Comparison of ENCODE assay signal across 21 mouse cellular contexts in genomic region chr6:12145216-12145615, GRCm38 (mm10).
DNase-seq lines count a peak whose midpoint lies in the region; ATAC-seq and TF ChIP-seq lines count a peak whose summit lies in the region.
"Had no signal": no experiment of that assay in that cellular context is flagged by ENCODE, and none has a peak within 500 bp of the region (broad histone marks: within the 10 kb centered on the region; RNA-seq: fewer than 3 reads in every experiment).

No protein-coding gene starts in this region.

- no peak for DNase-seq in forebrain, embryonic 10.5 days (ENCODE audit: extremely low spot score, low spot score)
- DNase-seq in layer of hippocampus, adult 8-10 months (ENCODE audit: low spot score in 2 of 2), result peak; percentile 5 to 7
- no peak for DNase-seq in layer of hippocampus, adult 9-10 months (ENCODE audit: low spot score)
- peak; percentile 68 for DNase-seq in brain, embryonic 14.5 days (ENCODE audit: low read depth)
- no peak for DNase-seq in right cerebral cortex, postnatal 4 days
- no peak for DNase-seq in heart, adult 2 months
- DNase-seq: adrenal gland, postnatal 10 days; B cell, adult 2 months; cerebellum, adult 2 months; cerebellum, postnatal 10 days; gastrocnemius, postnatal 10 days; kidney, adult 2 months had no signal

- no peaks in the 10 kb centered on the region for H3K9me3 ChIP-seq in forebrain, embryonic 13.5 days (replicated peaks)
- H3K9me3 ChIP-seq in forebrain, embryonic 10.5 days, result no peaks in the 10 kb centered on the region
- H3K9me3 ChIP-seq: embryonic facial prominence, embryonic 15.5 days; G1E; heart, embryonic 12.5 days; hindbrain, embryonic 10.5 days had no signal

- WGBS in forebrain, embryonic 13.5 days, result 23% methylated on average over 3 of the region's 3 CpGs
- WGBS in forebrain, embryonic 10.5 days, result 75% methylated on average over 3 of the region's 3 CpGs
- 61% methylated on average over 3 of the region's 3 CpGs for WGBS in heart, adult 2 months

- intact Hi-C loops in heart, adult 2 months (cut with DNase I), result no loop called here

- no peaks in the 10 kb centered on the region for H3K4me1 ChIP-seq in forebrain, embryonic 13.5 days
- H3K4me1 ChIP-seq in forebrain, embryonic 10.5 days, result no peaks in the 10 kb centered on the region
- H3K4me1 ChIP-seq in heart, adult 2 months (ENCODE audit: control insufficient read depth, insufficient read depth, low read length), result no peaks in the 10 kb centered on the region
- H3K4me1 ChIP-seq: embryonic facial prominence, embryonic 15.5 days; heart, embryonic 12.5 days; hindbrain, embryonic 10.5 days had no signal

- H3K27me3 ChIP-seq in forebrain, embryonic 13.5 days, result no peaks in the 10 kb centered on the region
- no peaks in the 10 kb centered on the region for H3K27me3 ChIP-seq in forebrain, embryonic 10.5 days (ENCODE audit: poor library complexity, severe bottlenecking)
- no peaks in the 10 kb centered on the region for H3K27me3 ChIP-seq in heart, adult 2 months (ENCODE audit: control insufficient read depth, insufficient read depth, low read length)
- H3K27me3 ChIP-seq: embryonic facial prominence, embryonic 15.5 days; heart, embryonic 12.5 days had no signal

- H3K27ac ChIP-seq in forebrain, embryonic 13.5 days, result no peak overlapping the region
- H3K27ac ChIP-seq in forebrain, embryonic 10.5 days, result no peak overlapping the region
- no peak overlapping the region for H3K27ac ChIP-seq in heart, adult 2 months
- H3K27ac ChIP-seq: embryonic facial prominence, embryonic 15.5 days; hindbrain, embryonic 10.5 days; hindbrain, embryonic 14.5 days had no signal

- no peak for TF ChIP-seq EP300 in heart, adult 2 months (IDR thresholded peaks at IDR 0.05; ENCODE audit: insufficient read depth, low read depth, low read length)

- no peak for TF ChIP-seq CTCF in brain, embryonic 14.5 days (IDR thresholded peaks at IDR 0.05; ENCODE audit: borderline replicate concordance, extremely low read depth, insufficient read depth, insufficient read length)
- no peak for TF ChIP-seq CTCF in heart, adult 2 months (IDR thresholded peaks at IDR 0.05)

- no peaks in the 10 kb centered on the region for H3K79me2 ChIP-seq in heart, adult 2 months (replicated peaks; ENCODE audit: control insufficient read depth, insufficient read depth, low read length)

- H3K36me3 ChIP-seq in forebrain, embryonic 13.5 days (ENCODE audit: poor library complexity, severe bottlenecking), result no peaks in the 10 kb centered on the region
- H3K36me3 ChIP-seq in forebrain, embryonic 10.5 days (replicated peaks), result no peaks in the 10 kb centered on the region
- H3K36me3 ChIP-seq in heart, adult 2 months (ENCODE audit: control insufficient read depth, insufficient read depth, low read length), result no peaks in the 10 kb centered on the region
- H3K36me3 ChIP-seq: embryonic facial prominence, embryonic 15.5 days; G1E; heart, embryonic 12.5 days; hindbrain, embryonic 10.5 days had no signal

- H3K4me2 ChIP-seq in forebrain, embryonic 13.5 days, result no peak overlapping the region
- H3K4me2 ChIP-seq: embryonic facial prominence, embryonic 15.5 days; heart, embryonic 12.5 days; hindbrain, embryonic 14.5 days had no signal

- ATAC-seq in forebrain, embryonic 13.5 days, result peak; percentile 63; the same call in 1 of the 2 replicates
- ATAC-seq: CD4-positive, CD25-positive, alpha-beta regulatory T cell, adult 4 months; intestine, embryonic 16.5 days had no signal

- no peak for TF ChIP-seq POLR2A in brain, embryonic 14.5 days (IDR thresholded peaks at IDR 0.05; ENCODE audit: borderline replicate concordance, extremely low read depth, insufficient read depth, insufficient read length, poor library complexity, severe bottlenecking)
- TF ChIP-seq POLR2A in heart, adult 2 months (IDR thresholded peaks at IDR 0.05; ENCODE audit: insufficient read depth, low read depth, low read length), result no peak

- no peak overlapping the region for H3K4me3 ChIP-seq in forebrain, embryonic 13.5 days
- H3K4me3 ChIP-seq in forebrain, embryonic 10.5 days, result no peak overlapping the region
- no peak overlapping the region for H3K4me3 ChIP-seq in heart, adult 2 months
- H3K4me3 ChIP-seq: embryonic facial prominence, embryonic 15.5 days; erythroblast, embryonic 14.5 days; heart, embryonic 12.5 days; hindbrain, embryonic 10.5 days had no signal

- no peak overlapping the region for H3K9ac ChIP-seq in forebrain, embryonic 13.5 days
- no peak overlapping the region for H3K9ac ChIP-seq in heart, adult 2 months (ENCODE audit: low read depth, low read length)
- H3K9ac ChIP-seq: embryonic facial prominence, embryonic 15.5 days; heart, embryonic 12.5 days; hindbrain, embryonic 14.5 days had no signal

Comparison
In these comparisons a context has a peak if more than half of its experiments do, and no peak if none do; other contexts are left out.
1. DNase-seq: peak in layer of hippocampus, adult 8-10 months (2 of 2) and brain, embryonic 14.5 days (single experiment); none in forebrain, embryonic 10.5 days (single experiment), layer of hippocampus, adult 9-10 months (single experiment), right cerebral cortex, postnatal 4 days (single experiment) and heart, adult 2 months (0 of 2).